Mouse (Mus musculus) retina, adult 2 months (tissue): ENCODE measurements at regions not wholly inside any gene's neighbourhood (a gene's known extent, or its start where the extent isn't known, plus 50 kb on each side); places are given as distances from the start of the nearest gene placed in this dataset.

ENCODE experiments used
- DNase-seq: peaks from one replicate; pipeline ENCODE4 v3.0.0-alpha.2; 2012; ENCODE audit warnings: low read depth, low spot score

- DNase-seq: no peak
These were observed 472.2 kb upstream of the Intu start for GRCm38 (mm10) chr3:40058719-40059420.

DNA sequence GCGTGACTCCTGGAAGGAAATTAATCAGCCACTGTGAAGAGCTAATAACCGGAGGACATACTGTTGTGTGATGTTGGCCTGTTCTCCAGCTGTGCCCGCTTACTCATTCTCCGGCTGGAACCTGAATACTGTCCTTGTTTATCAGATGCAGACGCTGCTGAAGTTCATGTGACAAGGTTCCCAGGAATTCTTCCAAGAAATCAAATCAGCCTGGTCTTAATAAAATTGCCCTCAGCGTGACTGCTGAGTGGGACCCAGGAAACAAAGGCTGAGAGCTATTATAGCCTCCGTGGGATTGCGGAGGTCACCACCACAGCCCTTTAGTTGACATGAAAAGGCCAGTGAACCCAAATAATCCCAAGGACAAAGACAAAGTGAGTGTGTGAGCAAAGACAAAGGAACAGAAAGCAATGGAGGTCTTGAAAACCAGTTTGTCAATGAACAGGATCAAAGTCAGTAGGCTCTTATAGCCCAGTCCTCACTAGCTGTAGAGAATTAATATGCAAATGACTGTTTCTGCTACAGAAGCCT is 460.9 kb upstream of the Intu start:
- DNase-seq: peak; percentile 4

DNA sequence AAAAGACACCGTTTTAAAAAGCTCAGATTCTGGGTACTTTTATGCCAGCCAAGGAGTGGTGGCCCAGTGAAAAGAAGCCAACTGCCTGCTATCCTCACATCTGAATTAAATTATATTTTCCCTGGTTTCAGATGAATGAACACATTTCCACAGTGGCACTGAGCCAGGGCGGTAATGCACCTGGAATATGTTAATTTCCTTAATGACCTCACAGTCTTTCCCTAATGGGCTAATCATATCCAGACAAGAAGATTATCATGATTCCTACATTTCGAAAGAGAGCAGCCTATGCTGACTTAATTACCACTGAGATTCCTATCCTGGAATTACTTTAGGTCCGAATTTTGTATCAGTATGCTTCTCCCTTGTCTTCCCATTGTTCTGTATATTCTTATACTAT is 454.3 kb upstream of the Intu start:
- no peak for DNase-seq

DNA sequence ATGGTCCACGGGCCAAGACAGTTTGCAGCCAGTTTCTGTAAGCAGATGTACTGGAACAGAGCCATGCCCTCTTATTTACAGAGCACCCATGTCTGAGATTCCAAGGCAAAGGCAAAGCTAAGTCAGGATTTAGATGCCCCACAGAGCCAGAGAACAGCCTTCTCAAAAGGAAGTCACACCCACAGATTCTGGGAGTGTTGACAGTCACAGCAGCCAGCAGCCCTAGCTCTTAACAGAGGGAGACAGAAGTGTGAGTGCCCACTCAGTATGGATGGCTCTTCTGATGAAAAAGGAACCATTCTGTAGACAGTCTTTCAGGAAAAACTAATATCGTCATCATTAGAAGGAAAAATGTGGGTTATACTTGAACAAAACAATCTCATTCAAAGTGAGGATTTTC is 446.0 kb upstream of the Intu start:
- DNase-seq: no peak

GRCm38 (mm10) chr3:40091773-40092343 is 439.2 kb upstream of the Intu start:
- DNase-seq: no peak

DNA sequence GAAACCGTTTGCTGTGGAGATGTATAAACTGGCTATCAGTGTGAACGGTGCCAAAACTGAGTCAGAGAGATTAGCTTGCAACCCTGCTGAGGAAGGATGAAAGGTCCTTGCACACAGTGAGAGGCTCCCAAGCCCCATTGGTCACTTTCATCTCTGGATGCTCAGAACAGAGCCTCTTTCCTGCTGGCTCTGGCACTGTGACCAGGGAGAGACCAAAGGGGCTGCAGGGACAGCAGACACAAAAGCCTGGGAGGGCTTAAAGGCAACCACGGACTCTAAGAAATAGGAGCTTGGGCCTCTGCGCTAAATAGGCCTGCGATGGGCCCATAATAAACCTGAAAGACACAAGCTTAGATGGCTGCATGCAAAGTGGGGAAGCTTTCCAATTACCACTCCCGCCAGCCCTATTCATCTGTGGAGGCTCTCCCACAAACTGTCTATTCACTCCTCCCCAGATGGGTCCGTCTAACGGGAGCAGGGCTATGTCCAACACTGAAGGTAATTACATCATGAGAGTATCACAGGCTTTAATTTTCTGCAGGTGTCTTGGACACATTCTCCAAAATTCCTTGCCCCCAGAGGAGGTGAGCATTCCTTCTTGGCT is 438.2 kb upstream of the Intu start:
- DNase-seq: no peak

- DNase-seq: no peak
These were observed 437.0 kb upstream of the Intu start for GRCm38 (mm10) chr3:40094040-40094439.

- DNase-seq: no peak
These were observed 436.4 kb upstream of the Intu start for GRCm38 (mm10) chr3:40094701-40095100.

- DNase-seq: no peak
These were observed 428.4 kb upstream of the Intu start for GRCm38 (mm10) chr3:40102698-40103097.

GRCm38 (mm10) chr3:40114811-40115210 is 416.3 kb upstream of the Intu start:
- no peak for DNase-seq

- DNase-seq: no peak
These were observed 412.5 kb upstream of the Intu start for GRCm38 (mm10) chr3:40118551-40118950.

- DNase-seq: no peak
These were observed 411.6 kb upstream of the Intu start for GRCm38 (mm10) chr3:40119462-40119861.

- no peak for DNase-seq
These were observed 410.7 kb upstream of the Intu start for GRCm38 (mm10) chr3:40120298-40120875.

GRCm38 (mm10) chr3:40123558-40124236 is 407.4 kb upstream of the Intu start:
- no peak for DNase-seq

GRCm38 (mm10) chr3:40126903-40127302 is 404.2 kb upstream of the Intu start:
- DNase-seq: no peak

DNA sequence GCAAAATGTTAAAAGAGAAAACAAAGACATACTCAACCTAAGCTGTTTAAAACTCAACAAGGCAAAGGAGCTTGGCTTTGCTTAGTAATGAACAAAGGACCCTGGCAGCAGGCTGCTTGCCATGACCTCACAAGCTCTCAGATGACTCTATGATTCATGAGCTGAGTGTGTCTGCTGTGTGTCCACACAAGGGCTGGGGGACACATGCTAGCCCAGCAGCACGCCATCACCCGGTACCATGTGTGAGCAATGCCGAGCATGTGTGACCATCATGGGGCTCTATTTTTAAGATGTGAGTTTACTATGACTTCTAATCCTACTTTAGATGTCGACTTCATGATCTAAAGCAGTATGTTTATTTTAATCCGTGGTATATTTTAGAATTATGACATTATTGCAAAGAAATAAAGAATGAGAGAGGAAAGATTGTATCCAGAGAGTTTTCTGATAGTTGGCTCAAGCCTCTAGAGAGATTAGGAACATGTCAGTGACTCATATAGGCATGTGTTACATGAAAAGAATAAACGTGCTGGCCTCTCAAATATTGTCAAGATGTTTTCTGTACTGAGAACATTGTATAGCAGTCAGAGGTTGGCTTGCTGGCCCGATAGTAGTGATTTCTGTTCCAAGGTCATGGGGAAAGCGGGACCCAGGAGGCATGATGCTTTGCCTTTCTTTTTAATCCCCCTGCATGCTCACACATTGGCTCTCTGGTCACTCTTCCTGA is 400.1 kb upstream of the Intu start:
- DNase-seq: no peak

DNA sequence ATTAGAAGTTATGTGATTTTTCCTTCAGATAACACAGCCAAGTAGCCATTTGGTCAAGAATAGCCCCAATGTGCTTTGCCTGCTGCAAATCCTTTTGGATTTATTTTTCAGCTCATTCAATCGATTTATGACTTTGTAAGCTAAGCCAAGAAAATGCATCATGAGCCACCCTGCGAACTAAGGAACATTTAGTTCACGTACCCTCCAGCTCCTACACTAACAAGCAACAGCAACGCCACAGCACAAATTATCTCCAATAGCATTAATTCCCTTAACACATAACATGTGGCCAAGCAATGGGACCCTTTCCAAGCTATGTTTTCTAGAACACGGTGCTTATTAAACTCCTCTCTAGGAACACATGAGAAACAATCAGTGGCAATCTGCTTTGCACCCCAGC is 392.4 kb upstream of the Intu start:
- no peak for DNase-seq

GRCm38 (mm10) chr3:40142229-40142628 is 388.9 kb upstream of the Intu start:
- no peak for DNase-seq

GRCm38 (mm10) chr3:40158631-40159030 is 372.5 kb upstream of the Intu start:
- no peak for DNase-seq

GRCm38 (mm10) chr3:40159591-40160145 is 371.4 kb upstream of the Intu start:
- no peak for DNase-seq

- no peak for DNase-seq
These were observed 366.9 kb upstream of the Intu start for GRCm38 (mm10) chr3:40164181-40164580.
